Mouse (Mus musculus): ENCODE data around the gene Cpeb3.

Gene Cpeb3

DNA sequence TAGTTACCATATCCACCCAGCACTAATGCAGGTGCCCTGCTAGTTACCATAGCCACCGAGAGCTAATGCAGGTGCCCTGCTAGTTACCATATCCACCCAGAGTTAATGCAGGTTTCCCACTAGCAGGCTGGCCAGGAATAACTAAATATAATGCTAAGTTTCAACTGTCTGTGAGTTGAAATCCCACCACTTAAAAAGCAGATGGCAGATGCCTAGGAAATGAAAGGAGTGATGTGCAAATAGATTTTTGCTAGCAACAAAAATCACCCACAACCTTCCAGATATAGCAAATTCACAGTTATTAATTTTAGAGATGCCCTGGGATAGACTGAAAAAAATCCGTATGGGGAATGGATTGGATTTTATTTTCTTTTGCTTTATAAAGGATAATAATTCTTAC, 176.0 kb downstream of the Cpeb3 start:
- DNase-seq (ENCODE audit: low spot score in 2 of 2): no peak

GRCm38 (mm10) chr19:37031446-37031845, 177.0 kb downstream of the Cpeb3 start:
- DNase-seq (ENCODE audit: low spot score in 2 of 2): no peak

DNA sequence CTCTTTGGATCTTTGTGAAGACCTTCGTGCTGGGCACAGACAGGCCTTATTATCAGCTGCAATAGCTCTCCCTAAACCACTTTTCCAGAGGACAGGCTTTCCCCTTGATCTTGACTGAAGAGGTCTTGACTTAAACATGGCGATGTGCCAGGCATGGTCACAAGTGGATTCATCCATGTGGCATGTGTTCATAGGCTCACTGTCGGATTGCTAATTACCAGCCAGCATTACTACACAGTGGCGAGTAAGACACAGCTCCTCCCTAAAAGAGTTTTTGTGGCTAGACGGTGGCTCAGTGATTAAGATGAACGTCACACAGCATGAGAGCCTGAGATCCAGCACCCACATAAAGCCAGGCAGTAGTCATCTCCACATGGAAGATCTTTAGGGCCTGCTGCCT, 178.6 kb downstream of the Cpeb3 start:
- no peak for DNase-seq (ENCODE audit: low spot score in 2 of 2)

- no peak for DNase-seq (ENCODE audit: low spot score in 2 of 2)
Observed at GRCm38 (mm10) chr19:37026408-37026807, 182.0 kb downstream of the Cpeb3 start.

- no peak for DNase-seq (ENCODE audit: low spot score in 2 of 2)
Observed at GRCm38 (mm10) chr19:37025839-37026319, 182.5 kb downstream of the Cpeb3 start.

GRCm38 (mm10) chr19:37022146-37022545, 186.3 kb downstream of the Cpeb3 start:
- DNase-seq (ENCODE audit: low spot score in 2 of 2): no peak

GRCm38 (mm10) chr19:37020951-37021350, 187.4 kb downstream of the Cpeb3 start:
- no peak for DNase-seq (ENCODE audit: low spot score in 2 of 2)

DNA sequence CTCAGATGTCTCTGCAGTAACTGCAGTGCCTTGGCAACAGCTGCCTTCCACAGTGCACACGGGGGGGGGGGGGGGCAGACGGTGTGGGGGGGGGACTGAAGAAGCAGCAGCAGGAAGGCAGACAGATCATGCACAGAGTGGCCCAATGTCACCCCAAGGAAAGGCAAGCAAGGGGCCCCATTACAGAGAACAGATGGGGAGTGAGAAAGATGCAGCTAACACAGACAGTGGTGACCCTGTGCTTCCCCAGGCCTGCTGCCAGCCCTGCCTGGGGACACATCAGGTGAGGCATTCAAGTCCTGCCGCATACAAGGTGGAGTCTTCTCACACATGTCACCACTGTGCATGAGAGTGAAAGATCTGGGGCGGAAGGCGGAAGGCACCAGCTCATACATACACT, 187.9 kb downstream of the Cpeb3 start:
- DNase-seq (ENCODE audit: low spot score in 2 of 2): no peak

- DNase-seq (ENCODE audit: low spot score in 2 of 2): no peak
Observed at GRCm38 (mm10) chr19:37018931-37019330, 189.5 kb downstream of the Cpeb3 start.

DNA sequence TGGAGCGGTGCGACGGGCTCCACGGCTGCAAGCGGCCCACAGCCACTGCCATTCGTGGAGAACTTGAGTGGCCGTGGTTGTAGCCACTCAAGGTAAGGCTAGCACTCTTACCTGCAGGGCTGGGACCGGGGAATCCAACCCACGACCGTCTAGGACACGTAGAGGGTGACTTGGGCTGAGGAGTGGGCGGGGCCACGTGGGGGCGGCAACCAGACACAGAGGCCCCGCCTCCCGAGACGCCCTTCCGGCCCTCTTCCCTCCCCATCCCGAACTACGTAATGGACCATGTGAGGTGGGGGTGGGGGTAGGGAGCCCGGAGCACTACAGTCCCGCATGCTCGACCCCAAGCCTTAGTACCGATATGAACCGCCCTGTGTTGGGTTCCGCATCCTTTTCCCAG, 190.0 kb downstream of the Cpeb3 start:
- peak; percentile 35 to 62 for DNase-seq (ENCODE audit: low spot score in 2 of 2)

DNA sequence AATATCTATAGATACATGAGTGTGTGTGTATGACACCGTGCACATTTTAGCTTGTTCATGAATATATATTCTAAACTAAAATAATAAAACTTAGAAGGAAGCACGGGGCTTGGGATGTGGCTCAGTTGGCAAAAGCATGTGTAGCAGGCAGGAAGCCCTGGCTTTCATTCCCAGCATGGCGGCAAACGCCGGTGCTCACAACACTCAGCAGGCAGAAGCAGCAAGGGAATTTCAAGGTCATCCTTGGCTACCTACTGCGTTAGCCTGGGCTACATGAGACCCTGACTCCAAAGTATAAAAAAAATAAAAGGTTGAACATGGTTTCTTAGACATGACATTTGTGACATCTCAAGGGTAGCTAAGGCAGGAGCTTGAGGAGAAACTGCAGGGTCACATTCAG, 191.5 kb downstream of the Cpeb3 start:
- no peak for DNase-seq (ENCODE audit: low spot score in 2 of 2)

DNA sequence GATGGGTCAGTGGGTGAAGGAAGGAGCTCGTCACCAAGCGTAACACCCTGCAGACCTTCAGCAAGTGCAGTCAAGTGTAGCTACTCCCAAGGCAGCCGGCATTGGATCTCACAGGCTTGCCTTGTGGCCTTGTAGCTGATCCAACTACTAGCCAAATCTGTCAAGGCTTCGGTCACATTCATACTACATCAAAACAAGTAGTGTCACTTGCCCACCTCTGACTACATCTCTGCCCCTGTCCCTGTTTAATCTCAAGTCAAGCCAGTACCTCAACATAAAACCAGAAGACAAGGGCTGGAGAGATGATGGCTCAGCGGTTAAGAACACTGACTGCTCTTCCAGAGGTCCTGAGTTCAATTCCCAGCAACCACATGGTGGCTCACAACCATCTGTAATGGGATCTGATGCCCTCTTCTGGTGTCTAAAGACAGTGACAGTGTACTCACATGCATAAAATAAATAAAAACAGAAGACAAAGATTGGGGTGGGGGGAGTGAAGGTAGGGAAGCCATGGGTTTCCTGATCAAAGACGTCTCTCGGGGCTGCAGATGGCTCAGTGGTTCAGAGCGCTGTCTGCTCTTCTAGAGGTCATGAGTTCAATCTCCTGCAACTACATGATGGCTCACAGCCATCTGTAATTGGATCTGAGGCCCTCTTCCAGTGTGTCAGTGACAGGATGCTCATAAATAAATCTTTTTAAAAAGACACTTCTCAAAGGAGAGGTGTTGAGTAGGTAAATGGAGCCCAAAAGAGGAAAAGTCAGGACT, 194.0 kb downstream of the Cpeb3 start:
- DNase-seq (ENCODE audit: low spot score in 2 of 2): no peak

- DNase-seq (ENCODE audit: low spot score in 2 of 2): no peak
Observed at GRCm38 (mm10) chr19:37013461-37013860, 194.9 kb downstream of the Cpeb3 start.

DNA sequence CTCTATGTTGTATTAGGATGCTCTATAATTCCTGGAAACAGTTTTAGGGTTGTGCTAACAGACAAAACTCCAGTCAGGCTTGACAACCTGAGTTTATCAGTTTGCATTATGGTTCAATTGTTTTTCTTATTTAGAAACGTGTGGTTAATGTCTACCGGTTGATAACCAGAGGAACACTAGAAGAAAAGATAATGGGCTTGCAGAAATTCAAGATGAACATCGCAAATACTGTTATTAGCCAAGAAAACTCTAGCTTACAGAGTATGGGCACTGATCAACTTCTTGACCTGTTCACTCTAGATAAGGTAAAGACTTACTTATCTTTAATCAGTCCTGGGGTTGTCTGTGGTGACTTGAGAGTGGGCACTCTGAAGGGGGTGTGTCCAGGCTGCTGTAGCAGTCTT, 198.5 kb downstream of the Cpeb3 start:
- no peak for DNase-seq (ENCODE audit: low spot score in 2 of 2)

DNA sequence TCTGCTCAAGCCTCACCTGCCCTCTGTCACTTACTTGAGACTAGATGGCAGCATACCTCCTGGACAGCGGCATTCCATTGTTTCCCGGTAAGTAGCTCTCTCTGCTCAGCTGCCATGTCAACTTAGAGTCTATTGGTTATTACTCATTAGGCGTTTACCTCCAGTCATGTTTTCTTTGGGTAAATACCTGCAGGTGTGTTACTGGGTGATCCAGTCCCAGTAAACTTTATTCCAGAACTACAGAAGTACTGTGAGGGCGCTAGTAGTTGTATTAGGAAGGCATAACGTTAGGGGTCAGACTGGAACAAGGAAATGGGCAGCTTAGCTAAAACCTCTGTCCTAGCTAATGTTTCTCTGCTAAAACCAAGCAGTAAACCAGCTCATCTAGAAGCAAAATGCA, 203.8 kb downstream of the Cpeb3 start:
- DNase-seq (ENCODE audit: low spot score in 2 of 2): no peak
